Mouse (Mus musculus) cortical plate, adult 2 months (tissue): ENCODE results near the gene Gm20683. TPM values are rescaled to one million over a fixed set of nuclear protein-coding genes. Genes with fewer than 3 reads are reported as not detected.
A peak's percentile ranks its signal among the peaks of the same experiment; 100 is the strongest.

Experiments used
- H3K27ac ChIP-seq: fragments of 200-500 bp; 2 replicates; pipeline ENCODE4 v1.5.1; 2012; ENCODE audit warnings: low read length, control low read depth, inconsistent platforms; ENCODE audit not compliant: insufficient read depth
- H3K4me1 ChIP-seq: fragments of 200-500 bp; 2 replicates; pipeline ENCODE4 v1.6.1; 2011; ENCODE audit warnings: low read length; ENCODE audit not compliant: control insufficient read depth, insufficient read depth
- H3K4me3 ChIP-seq: fragments of 200-500 bp; 2 replicates; pipeline ENCODE4 v1.5.1; 2011; ENCODE audit warnings: mild to moderate bottlenecking, low read length, control low read depth; ENCODE audit not compliant: insufficient read depth
- CTCF ChIP-seq: fragments of 200-500 bp; IDR thresholded peaks from 2 replicates; pipeline ENCODE4 v1.5.1; 2011; ENCODE audit warnings: mild to moderate bottlenecking, control low read depth, low read length; ENCODE audit not compliant: insufficient read depth; ENCODE audit errors: extremely low read depth
- POLR2A ChIP-seq: fragments of 200-500 bp; IDR thresholded peaks from 2 replicates; pipeline ENCODE4 v1.6.1; 2011; ENCODE audit warnings: mild to moderate bottlenecking, low read length, control low read depth; ENCODE audit not compliant: insufficient read depth; ENCODE audit errors: extremely low read depth
- polyA plus RNA-seq: library from polyadenylated mRNA; depleted of rRNA; stranded (reverse); fragments of >200 nt; gene quantifications from 2 replicates; pipeline ENCODE4 v1.2.3, GENCODE M21; 2012

Gene Gm20683
- polyA plus RNA-seq, 1 experiment = 40.8 TPM

DNA sequence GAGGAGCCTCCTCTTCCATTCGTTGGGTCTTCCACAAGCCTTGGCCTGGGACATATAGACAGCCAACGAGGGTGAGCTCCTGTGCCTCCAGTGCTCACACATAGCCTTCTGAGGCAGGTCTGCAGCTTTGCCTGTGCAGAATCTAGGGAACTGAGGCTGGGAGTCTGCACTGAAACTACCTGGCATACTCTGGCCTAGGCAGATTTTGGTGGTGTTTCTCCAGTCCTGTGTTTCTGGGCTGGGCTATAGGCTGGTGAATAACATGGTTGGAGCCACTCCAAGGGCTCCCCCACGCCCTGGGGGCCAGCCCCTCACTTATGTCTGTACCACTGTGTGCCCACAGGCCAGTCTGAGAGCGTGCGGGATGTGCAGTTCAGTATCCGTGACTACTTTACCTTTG lies 16.3 kb downstream of the Gm20683 start:
- no peak overlapping the region for H3K27ac ChIP-seq
- H3K4me3 ChIP-seq = no peak overlapping the region
- peaks cover 7% of the 10 kb centered on the region for H3K4me1 ChIP-seq
- TF ChIP-seq CTCF (no peak), POLR2A (no peak)

DNA sequence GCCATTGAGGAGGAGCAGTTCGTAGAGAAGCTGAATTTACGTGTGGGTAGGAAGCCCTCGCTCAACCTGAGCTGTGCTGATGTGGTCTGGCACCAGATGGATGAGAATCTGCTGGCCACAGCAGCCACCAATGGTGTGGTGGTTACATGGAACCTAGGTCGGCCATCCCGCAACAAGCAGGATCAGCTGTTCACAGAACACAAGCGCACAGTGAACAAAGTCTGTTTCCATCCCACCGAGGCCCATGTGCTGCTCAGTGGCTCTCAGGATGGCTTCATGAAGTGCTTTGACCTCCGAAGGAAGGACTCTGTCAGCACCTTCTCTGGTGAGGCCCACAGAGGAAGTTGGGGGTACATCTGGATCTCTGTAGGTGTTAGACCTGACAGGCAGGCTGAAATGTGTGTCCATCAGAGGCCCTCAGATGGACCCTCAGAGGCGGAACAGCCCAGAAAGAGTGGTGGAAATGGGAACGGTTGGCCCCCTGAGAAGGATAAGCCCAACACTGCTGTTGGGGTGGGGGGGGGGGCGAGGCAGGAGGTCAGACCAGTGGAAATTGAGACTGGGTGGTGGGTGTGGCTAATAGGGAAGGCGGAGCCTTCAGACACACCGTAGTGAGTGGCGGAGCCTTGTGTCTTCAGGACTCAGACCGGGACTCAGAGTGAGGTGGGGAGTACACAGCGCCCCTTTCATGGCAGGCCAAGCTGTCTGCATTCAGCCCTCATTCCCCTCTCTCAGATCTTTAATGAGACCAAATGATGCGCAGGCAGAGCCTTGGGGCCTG lies 17.0 kb downstream of the Gm20683 start:
- Histone ChIP-seq H3K4me3 (peak overlapping the region; percentile 65), H3K4me1 (peaks cover 7% of the 10 kb centered on the region), H3K27ac (no peak overlapping the region)
- TF ChIP-seq POLR2A = no peak
- no peak for TF ChIP-seq CTCF

DNA sequence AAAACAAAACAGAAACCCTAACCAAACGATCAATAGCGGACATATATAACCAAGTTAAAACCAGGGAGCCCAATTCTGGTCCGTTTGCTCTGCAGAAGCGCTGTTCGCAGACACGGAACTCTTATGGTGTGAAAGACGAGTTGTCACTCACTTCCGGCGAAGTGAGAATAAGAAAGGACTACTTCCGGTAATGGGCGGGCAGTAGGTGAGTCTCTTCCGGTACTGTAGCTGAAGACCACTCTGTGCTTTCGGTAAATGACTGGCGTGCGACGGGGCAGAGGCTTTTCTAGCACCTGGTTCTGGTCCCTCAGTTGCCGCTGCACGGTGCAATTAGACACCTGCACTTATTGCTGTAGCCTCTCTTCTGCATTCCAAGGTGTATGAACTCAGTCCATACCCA lies 18.1 kb downstream of the Gm20683 start, which contains the start of gene Wdr24:
TSS of gene Wdr24 (plus strand) at position 176 of the 400 bp plus-strand sequence.
- Histone ChIP-seq H3K4me1 (peaks cover 7% of the 10 kb centered on the region), H3K27ac (no peak within 1 kb of the TSS), H3K4me3 (peak within 1 kb of the TSS; percentile 65)
- TF ChIP-seq CTCF (no peak), POLR2A (peak; percentile 61; the same call in 1 of the 2 replicates)

DNA sequence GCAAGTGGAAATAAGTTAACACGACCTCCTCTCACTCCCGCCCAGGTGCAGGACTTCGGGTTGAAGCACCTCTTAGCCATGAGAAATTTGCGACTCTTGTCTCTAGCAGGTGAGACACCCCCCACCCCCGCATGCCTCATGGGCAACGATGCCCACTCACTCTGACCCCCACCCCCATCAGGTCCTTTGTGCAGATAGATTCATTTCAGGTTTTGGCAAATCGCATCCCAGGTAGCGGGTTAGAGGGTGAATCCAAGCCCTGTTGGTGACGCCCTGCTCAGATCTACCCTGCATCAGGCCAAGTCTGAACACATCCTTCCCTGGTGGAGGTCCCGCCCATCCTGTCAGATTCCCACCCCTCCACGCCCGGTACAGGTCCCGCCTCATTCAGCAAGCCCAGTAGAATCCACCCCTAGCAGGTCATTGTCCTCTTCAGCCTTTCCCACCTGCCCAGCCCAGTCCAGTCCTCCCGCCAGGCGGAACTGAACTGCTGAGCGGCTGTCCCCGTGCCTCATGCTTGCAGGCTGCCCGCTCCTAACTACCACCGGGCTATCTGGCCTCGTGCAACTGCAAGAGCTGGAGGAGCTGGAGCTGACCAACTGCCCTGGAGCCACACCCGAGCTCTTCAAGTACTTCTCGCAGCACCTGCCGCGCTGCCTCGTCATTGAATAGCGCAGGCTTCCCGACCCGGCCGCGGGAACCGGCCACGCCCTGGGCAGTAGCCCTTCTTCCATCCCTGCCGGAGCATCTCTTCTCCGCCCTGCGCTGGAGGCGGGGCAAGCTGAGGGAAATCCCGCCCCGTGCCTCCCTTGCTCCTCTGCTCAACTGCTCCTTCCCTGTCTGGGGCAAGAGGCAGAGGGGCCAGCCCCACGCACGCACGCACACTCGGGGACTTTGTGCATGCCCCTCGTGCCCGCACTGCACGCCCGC lies 22.4 kb downstream of the Gm20683 start:
- no peak overlapping the region for H3K27ac ChIP-seq
- H3K4me1 ChIP-seq = peaks cover 15% of the 10 kb centered on the region
- no peak overlapping the region for H3K4me3 ChIP-seq
- TF ChIP-seq POLR2A (no peak), CTCF (no peak)

DNA sequence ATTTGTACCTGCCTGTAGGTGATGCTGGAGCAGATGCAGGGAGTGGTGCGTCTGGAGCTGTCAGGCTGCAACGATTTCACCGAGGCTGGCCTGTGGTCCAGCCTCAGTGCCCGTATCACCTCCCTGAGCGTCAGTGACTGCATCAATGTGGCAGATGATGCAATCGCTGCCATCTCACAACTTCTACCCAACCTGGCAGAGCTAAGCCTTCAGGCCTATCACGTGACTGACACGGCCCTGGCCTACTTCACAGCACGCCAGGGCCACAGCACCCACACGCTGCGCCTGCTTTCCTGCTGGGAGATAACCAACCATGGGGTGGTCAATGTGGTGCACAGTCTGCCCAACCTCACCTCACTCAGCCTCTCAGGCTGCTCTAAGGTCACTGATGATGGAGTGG lies 23.9 kb downstream of the Gm20683 start:
- no peak for TF ChIP-seq CTCF
- TF ChIP-seq POLR2A = no peak
- peaks cover 15% of the 10 kb centered on the region for H3K4me1 ChIP-seq
- no peak overlapping the region for H3K27ac ChIP-seq
- H3K4me3 ChIP-seq = no peak overlapping the region

DNA sequence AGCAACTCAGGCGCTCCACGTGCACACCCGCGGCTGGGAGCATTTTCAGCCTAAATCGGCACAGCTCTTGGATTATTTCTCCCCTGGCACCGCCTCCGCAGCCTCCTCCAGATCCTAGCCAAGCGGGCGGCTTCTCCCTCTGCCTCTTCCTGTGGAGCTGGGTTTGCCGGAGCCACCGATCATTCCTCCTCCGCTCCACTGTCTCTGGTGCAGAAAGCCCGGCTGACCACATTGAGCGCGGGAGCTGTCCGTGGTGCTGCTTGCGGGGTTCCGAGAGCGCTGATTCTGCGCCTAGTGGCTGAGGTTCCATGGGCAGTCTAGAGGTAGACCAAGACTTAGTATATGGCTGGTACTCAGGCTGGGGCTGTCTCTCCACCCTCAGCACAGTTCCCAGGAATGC lies 28.1 kb downstream of the Gm20683 start:
- Histone ChIP-seq H3K4me1 (peaks cover 18% of the 10 kb centered on the region), H3K4me3 (peak overlapping the region; percentile 17), H3K27ac (peak overlapping the region; percentile 83)
- TF ChIP-seq CTCF (peak; percentile 32), POLR2A (peak; percentile 56; the same call in 1 of the 2 replicates)

DNA sequence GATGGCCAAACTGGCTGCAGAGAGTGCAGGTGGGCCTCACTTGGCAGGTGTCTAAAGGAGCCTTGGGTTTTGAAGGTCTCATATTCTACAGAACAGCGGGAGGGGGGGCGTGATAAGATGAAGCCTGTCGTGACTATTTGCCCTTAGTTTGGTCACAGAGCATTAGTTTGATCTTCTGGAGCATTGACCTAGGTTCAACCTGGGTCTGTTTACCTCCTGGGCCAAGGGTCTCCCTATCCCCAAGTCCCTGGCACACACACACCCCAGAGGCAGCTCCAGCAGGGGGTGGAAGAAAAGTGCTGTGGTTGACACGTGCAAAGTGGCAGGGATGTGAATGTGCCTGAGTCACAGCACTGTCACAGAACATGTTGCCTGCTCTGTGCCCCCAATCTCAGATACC lies 30.7 kb downstream of the Gm20683 start:
- H3K4me3 ChIP-seq = peak overlapping the region; percentile 99
- no peak for TF ChIP-seq CTCF
- no peak for TF ChIP-seq POLR2A
- H3K4me1 ChIP-seq = peaks cover 17% of the 10 kb centered on the region
- H3K27ac ChIP-seq = peak overlapping the region; percentile 30; the same call in 1 of the 2 replicates

DNA sequence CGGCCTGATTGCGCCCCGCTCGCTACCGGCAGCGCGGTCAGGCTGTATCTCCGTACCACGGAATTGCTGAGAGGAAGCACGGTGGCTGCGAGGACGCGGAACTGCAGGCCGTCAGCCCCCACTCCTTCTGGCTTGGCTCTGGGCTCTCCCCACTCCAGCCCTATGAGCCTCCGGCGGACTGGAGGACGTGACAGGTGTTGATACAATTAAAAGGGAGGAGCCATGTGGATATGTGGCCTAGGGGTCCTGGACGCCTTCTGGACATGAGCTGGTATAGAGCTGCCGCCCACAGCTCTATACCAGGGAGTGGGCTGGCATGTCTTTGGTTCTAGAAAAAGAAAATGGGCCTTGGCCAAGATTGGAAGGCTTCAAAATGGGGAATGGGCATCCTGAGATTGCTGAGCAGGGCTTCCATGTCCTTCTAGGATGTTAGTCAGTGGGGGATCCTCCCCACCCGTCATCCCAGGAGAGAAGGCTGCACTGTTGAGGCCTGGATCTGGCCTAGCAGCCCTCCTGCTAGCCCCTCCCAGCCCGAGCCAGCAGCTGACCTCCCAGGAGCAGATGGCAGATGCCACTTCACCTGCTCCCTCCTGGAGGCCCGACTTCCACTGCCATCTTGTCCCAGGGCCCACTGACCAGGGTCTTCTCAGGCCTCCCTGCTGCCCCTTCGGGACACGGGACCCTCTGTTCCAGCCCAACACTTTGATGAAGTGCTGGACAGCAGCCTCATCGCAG lies 31.8 kb downstream of the Gm20683 start:
- peaks cover 14% of the 10 kb centered on the region; the same call in 1 of the 2 replicates for H3K4me1 ChIP-seq
- TF ChIP-seq CTCF (no peak), POLR2A (no peak)

More for the DNA sequence above, 31.8 kb downstream of the Gm20683 start:
- H3K4me3 ChIP-seq = peak overlapping the region; percentile 99
- peak overlapping the region; percentile 99 for H3K27ac ChIP-seq
